Mouse (Mus musculus) stomach, embryonic 15.5 days (tissue): ENCODE measurements around the gene Emcn. TPM values are rescaled to one million over a fixed set of nuclear protein-coding genes. Genes with fewer than 3 reads are reported as not detected.
A peak's percentile ranks its signal among the peaks of the same experiment; 100 is the strongest.

Source experiments
- ATAC-seq: fragments of 200-750 bp; cut with Nextera tagmentation; 2 replicates; pipeline ENCODE4 v1.8.0; 2017; ENCODE audit warnings: low read depth, moderate number of reproducible peaks, moderate TSS enrichment; ENCODE audit not compliant: insufficient read depth, low FRiP score
- H3K27ac ChIP-seq: fragments of 300-500 bp; sonication (generic); 2 replicates; pipeline ENCODE4 v1.5.1; 2015; ENCODE audit warnings: mild to moderate bottlenecking, inconsistent platforms
- H3K27me3 ChIP-seq: fragments of 300-500 bp; sonication (generic); replicated peaks from 2 replicates; pipeline ENCODE4 v1.6.1; 2015; ENCODE audit warnings: inconsistent platforms
- H3K36me3 ChIP-seq: fragments of 300-500 bp; sonication (generic); 2 replicates; pipeline ENCODE4 v1.6.1; 2015; ENCODE audit warnings: inconsistent platforms
- H3K4me1 ChIP-seq: fragments of 300-500 bp; sonication (generic); 2 replicates; pipeline ENCODE4 v1.6.1; 2015; ENCODE audit warnings: inconsistent platforms
- H3K4me2 ChIP-seq: fragments of 300-500 bp; sonication (generic); 2 replicates; pipeline ENCODE4 v1.6.1; 2015; ENCODE audit warnings: mild to moderate bottlenecking, inconsistent platforms
- H3K4me3 ChIP-seq: fragments of 300-500 bp; sonication (generic); replicated peaks from 2 replicates; pipeline ENCODE4 v1.5.1; 2015; ENCODE audit warnings: inconsistent platforms
- H3K9ac ChIP-seq: fragments of 300-500 bp; sonication (generic); 2 replicates; pipeline ENCODE4 v1.6.1; 2015; ENCODE audit warnings: inconsistent platforms
- H3K9me3 ChIP-seq: fragments of 300-500 bp; sonication (generic); 2 replicates; pipeline ENCODE4 v1.6.1; 2016; ENCODE audit warnings: inconsistent platforms
- WGBS: fragments of 180-500 bp; shearing (Covaris S2); methylation state at CpG from one replicate; pipeline ENCODE4 v1.1.7; 2015; 5-methylcytosine and 5-hydroxymethylcytosine counted together
- polyA plus RNA-seq: library from polyadenylated mRNA; unstranded; fragments of >200 nt; fragmentation: Nextera tagmentation; extraction: Ambion mirVana; gene quantifications from 2 replicates; pipeline ENCODE4 v1.2.1, GENCODE M21; 2015

The Emcn gene
- 21.6 and 25.7 TPM in 2 replicates for polyA plus RNA-seq

DNA sequence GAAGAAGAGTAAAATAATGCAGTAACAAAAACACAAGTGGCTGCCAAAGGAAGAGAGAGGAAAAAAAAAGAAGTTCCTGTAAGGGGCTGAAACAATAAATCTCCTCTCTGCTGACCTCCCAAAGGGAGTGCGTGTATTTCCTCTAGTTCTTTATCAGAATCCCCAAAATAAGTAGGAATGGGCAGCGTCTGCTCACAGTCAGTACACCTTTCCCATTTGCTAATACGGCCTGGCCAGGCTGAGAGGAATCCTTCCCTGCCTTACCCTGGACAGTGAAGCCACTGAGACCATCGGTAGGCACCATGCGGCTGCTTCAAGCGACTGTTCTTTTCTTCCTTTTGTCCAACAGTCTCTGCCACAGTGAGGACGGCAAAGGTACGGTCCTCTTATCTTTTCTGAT, at the start of gene Emcn:
Gene Emcn (plus strand): TSS at position 130 of the 400 bp plus-strand sequence.
- WGBS, result 50% methylated on average over 8 of the region's 8 CpGs
- peak within 1 kb of the TSS; percentile 11; the same call in 1 of the 2 replicates for H3K27ac ChIP-seq
- no peak for ATAC-seq
- no peaks in the 10 kb centered on the region for H3K9me3 ChIP-seq
- H3K9ac ChIP-seq, result no peak within 1 kb of the TSS
- H3K4me1 ChIP-seq, result no peaks in the 10 kb centered on the region
- no peak within 1 kb of the TSS for H3K4me3 ChIP-seq
- no peaks in the 10 kb centered on the region for H3K36me3 ChIP-seq
- H3K4me2 ChIP-seq, result no peak within 1 kb of the TSS
- H3K27me3 ChIP-seq, result no peaks in the 10 kb centered on the region

DNA sequence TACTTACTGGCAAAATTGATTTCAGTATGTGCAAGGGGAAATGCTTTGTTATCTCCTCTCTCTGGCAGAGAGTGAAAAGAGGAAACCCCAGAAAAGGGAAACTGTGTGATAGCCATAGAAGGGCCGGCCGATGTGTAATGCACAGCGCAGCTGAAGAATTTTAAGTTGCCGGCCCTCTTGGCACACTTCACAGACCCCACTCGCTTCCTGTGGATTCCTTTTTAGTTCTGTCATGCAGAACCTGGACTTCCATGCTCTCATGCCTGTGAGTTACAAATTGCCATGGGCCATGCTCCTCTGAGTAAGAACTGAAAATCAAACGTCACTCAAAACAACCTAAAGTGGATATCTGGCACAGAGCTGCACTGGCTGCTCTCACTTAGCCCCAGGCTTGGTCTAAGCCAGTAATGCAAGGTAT, 47.7 kb upstream of the Emcn start:
- H3K36me3 ChIP-seq, result no peaks in the 10 kb centered on the region
- H3K9me3 ChIP-seq, result no peaks in the 10 kb centered on the region
- 46% methylated on average over 6 of the region's 6 CpGs for WGBS
- H3K4me3 ChIP-seq, result no peak overlapping the region
- H3K27ac ChIP-seq, result no peak overlapping the region
- ATAC-seq, result no peak
- no peaks in the 10 kb centered on the region for H3K27me3 ChIP-seq
- H3K4me2 ChIP-seq, result 0 out of 2 replicates have a peak overlapping the region, but pooled peaks have one; percentile 9
- no peak overlapping the region for H3K9ac ChIP-seq
- no peaks in the 10 kb centered on the region for H3K4me1 ChIP-seq

DNA sequence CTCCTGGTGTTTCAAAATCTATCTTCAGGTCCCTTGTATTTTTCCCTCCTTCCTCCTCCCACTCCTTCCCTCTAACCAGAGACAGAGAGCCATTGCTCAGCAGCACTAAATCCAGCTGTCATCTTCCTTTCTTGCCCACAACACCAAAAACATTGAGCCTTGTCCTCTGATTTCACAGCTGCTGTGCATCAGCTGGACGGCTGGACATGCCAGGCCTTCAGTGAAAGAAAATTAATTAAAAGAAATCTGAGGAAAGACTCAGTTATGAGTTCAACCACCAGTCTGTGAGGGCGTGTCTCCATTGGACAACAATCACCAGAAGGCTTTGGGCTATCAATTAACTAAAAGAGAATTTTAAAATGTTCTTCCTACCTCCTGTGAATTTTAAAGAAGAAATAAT, 42.6 kb upstream of the Emcn start:
- Histone ChIP-seq H3K4me2 (no peak overlapping the region), H3K36me3 (no peaks in the 10 kb centered on the region), H3K27ac (no peak overlapping the region), H3K4me3 (no peak overlapping the region), H3K9ac (no peak overlapping the region), H3K9me3 (no peaks in the 10 kb centered on the region), H3K4me1 (no peaks in the 10 kb centered on the region), H3K27me3 (no peaks in the 10 kb centered on the region)
- ATAC-seq, result no peak
- WGBS, result 40% methylated on average over 2 of the region's 2 CpGs

DNA sequence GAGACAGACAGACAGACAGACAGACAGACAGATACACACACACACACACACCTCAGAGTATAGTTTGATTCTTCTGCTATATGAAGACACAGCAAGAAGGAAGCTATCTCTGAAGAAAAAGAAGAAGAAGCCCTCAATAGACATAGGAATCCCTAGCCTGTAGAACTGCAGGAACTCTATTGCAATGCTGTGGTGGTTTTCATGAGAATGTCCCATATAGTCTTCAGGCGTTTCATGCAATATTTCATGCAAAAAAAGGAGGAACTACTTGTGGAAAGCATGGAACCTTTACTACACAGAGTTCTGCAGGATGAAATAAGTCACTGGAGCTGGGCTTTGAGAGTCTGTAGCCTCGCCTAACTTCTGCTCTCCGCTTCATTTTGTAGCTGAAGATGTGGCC, 40.7 kb upstream of the Emcn start:
- ATAC-seq, result no peak
- Histone ChIP-seq H3K9ac (no peak overlapping the region), H3K9me3 (no peaks in the 10 kb centered on the region), H3K4me3 (no peak overlapping the region), H3K4me2 (no peak overlapping the region), H3K27ac (no peak overlapping the region), H3K36me3 (no peaks in the 10 kb centered on the region), H3K27me3 (no peaks in the 10 kb centered on the region), H3K4me1 (no peaks in the 10 kb centered on the region)
- 74% methylated on average over 3 of the region's 3 CpGs for WGBS

DNA sequence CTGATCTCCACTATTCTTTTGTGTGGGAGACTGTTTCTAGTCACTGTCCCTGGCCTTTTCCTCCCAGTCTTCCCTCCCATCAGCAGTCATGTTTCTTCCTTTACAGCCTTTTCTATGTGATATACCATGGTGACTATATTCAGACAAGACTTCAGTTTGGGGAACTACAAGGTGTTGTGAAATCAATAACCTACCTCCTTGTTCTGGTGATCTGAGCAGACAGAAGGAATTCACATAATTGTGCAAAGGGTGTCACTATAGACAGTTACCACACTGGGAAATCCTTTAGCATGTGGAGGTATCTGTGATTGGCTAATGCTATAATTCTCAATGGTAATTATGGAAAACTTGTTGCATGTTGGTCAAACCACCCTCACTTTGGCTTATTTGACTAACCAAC, 39.7 kb upstream of the Emcn start:
- Histone ChIP-seq H3K27ac (no peak overlapping the region), H3K9me3 (no peaks in the 10 kb centered on the region), H3K4me3 (no peak overlapping the region), H3K27me3 (no peaks in the 10 kb centered on the region), H3K9ac (no peak overlapping the region), H3K36me3 (no peaks in the 10 kb centered on the region), H3K4me2 (no peak overlapping the region), H3K4me1 (no peaks in the 10 kb centered on the region)
- ATAC-seq, result no peak

DNA sequence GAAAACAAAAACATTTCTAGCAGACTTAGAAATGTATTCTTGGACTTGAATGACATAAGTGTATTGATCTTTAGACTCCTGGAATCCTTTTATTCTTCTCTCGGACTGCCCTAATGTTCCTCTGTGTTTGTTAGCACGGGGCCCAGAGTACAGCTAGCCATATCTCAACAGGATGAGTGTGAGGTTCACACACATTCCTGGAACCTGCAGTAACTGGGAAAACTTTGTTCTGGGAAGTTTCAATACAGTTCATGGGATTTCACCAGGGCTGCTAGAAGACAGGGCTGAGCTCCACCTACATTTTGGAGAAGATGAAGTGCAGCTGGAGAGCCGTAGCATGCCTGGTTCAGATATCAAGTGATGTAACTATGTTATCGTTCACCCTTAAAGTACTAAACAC, 38.1 kb upstream of the Emcn start:
- 33% methylated on average over 4 of the region's 4 CpGs for WGBS

DNA sequence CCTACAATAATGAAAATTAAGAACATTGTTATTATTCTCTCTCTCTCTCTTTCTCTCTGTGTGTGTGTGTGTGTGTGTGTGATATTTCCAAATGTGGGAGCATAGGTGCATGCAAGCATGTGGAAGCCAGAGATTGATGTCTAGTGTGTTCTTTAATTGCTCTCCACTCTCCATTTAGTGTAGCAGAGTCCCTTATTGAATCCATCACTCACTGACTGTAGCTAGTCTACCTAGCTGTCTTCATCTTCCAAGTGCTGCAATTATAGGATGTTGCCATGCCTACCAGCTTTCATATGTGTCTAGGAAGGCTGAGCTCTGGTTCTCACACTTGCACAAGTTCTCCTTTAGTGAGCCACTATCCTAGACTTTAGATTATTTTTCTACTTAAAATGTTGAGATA, 30.9 kb upstream of the Emcn start:
- no peaks in the 10 kb centered on the region for H3K4me1 ChIP-seq
- no peak overlapping the region for H3K4me2 ChIP-seq
- no peak overlapping the region for H3K9ac ChIP-seq
- H3K27me3 ChIP-seq, result no peaks in the 10 kb centered on the region
- H3K36me3 ChIP-seq, result no peaks in the 10 kb centered on the region
- no peak overlapping the region for H3K27ac ChIP-seq
- no peaks in the 10 kb centered on the region for H3K9me3 ChIP-seq
- no peak for ATAC-seq
- no peak overlapping the region for H3K4me3 ChIP-seq

More for the DNA sequence above, 38.1 kb upstream of the Emcn start:
- Histone ChIP-seq H3K36me3 (no peaks in the 10 kb centered on the region), H3K27me3 (no peaks in the 10 kb centered on the region), H3K4me2 (no peak overlapping the region), H3K9me3 (no peaks in the 10 kb centered on the region), H3K4me1 (no peaks in the 10 kb centered on the region), H3K4me3 (no peak overlapping the region), H3K27ac (no peak overlapping the region), H3K9ac (no peak overlapping the region)
- no peak for ATAC-seq

DNA sequence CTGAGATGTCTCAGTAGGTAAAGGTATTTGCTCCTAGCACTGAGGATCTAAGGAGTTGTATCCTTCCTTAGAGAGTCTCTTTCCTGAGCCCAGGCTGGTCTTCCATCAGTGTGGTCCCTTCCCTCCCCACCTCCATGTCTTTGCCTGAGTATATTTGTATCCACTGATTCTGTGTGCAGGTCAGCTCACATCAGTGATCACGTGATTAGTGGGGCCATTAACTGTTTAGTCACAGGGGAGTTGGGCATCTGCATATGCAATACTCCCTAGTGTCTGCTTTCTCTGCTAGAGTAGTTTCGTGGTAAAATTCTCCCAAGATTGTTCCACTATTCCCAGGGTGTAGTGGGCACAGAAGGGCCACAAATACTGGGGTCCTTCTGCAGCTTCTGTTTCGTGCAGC, 28.3 kb upstream of the Emcn start:
- Histone ChIP-seq H3K9me3 (no peaks in the 10 kb centered on the region), H3K27ac (no peak overlapping the region), H3K4me2 (no peak overlapping the region), H3K27me3 (no peaks in the 10 kb centered on the region), H3K4me1 (no peaks in the 10 kb centered on the region), H3K36me3 (no peaks in the 10 kb centered on the region), H3K9ac (no peak overlapping the region), H3K4me3 (no peak overlapping the region)
- no peak for ATAC-seq
- 70% methylated on average over 3 of the region's 3 CpGs for WGBS

DNA sequence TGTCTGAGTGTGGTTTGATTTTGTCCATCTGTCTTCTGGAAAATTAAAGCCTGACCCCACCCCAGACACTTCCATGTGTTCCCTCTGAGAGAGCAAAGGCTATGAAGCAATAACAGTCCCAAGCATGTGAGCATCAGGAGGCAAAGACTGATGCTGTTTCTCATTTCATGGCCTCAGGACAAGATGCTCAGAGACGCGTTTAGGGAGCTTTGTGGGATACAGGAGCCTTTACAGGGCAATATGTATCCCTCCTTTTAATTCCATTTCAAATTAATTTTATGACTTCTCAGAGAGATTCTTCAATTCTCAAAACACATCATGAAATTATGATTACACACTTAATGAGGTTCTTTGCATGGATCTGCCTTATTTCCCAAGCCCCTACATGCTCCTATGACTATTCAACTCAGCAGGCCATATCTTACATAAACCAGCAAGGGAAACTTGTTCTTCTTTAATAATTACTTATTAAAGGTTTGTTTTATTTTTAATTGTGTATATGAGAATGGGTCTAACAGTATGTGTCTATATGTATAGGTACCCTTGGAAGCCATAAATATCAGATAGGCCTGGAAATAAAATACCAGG, 27.0 kb upstream of the Emcn start:
- H3K36me3 ChIP-seq, result no peaks in the 10 kb centered on the region
- ATAC-seq, result no peak

DNA sequence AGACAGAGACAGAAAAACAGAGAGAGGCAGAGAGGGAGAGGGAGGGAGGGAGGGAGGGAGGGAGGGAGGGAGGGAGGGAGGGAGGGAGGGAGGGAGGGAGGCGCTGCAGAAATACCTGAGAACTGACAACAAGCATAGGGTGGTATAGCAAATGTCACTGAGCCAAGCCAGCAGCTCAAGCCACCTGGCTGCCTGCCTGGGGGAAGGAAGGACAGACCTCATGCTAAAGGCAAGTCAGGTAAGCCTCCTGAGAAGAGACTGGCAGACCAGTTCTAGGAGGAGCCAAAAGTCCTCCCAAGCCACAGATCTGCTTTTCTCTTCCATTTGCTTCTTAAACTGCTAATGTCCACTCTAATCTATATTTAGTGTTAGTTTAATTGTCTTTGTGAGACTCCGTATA, 22.5 kb upstream of the Emcn start:
- H3K4me3 ChIP-seq, result no peak overlapping the region
- H3K27me3 ChIP-seq, result no peaks in the 10 kb centered on the region
- no peak for ATAC-seq
- H3K4me1 ChIP-seq, result no peaks in the 10 kb centered on the region
- WGBS, result 89% methylated on average over 1 of the region's 2 CpGs
- H3K9me3 ChIP-seq, result no peaks in the 10 kb centered on the region
- H3K27ac ChIP-seq, result no peak overlapping the region
- H3K36me3 ChIP-seq, result no peaks in the 10 kb centered on the region
- H3K9ac ChIP-seq, result no peak overlapping the region
- no peak overlapping the region for H3K4me2 ChIP-seq

More for the DNA sequence above, 27.0 kb upstream of the Emcn start:
- 85% methylated on average over 2 of the region's 2 CpGs for WGBS
- Histone ChIP-seq H3K4me3 (no peak overlapping the region), H3K27me3 (no peaks in the 10 kb centered on the region), H3K9me3 (no peaks in the 10 kb centered on the region), H3K4me2 (no peak overlapping the region), H3K9ac (no peak overlapping the region), H3K27ac (no peak overlapping the region), H3K4me1 (no peaks in the 10 kb centered on the region)

DNA sequence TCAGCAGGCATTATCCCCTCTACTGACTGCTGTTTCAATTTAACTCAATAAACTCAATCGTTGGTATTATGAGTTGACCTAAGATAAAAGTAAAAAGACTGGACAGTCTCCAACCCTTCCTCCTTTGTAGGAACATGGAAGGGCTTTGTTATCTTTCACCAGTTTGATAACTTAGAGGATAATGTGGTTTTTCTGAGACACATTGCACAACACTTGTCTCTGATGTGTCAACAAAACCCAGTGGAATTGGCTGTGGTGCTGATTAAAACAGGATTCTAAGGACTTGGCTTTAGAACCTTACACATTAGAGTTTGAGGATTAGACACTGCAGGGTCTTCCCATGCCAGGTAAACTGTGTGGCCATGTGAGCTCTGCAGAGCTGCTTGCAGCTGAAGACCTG, 20.9 kb upstream of the Emcn start:
- no peak overlapping the region for H3K9ac ChIP-seq
- no peak overlapping the region for H3K4me2 ChIP-seq
- no peak overlapping the region for H3K27ac ChIP-seq
- ATAC-seq, result no peak
- no peaks in the 10 kb centered on the region for H3K4me1 ChIP-seq
- 55% methylated on average over 1 of the region's 1 CpGs for WGBS
- no peak overlapping the region for H3K4me3 ChIP-seq
- H3K36me3 ChIP-seq, result no peaks in the 10 kb centered on the region
- H3K9me3 ChIP-seq, result no peaks in the 10 kb centered on the region
- no peaks in the 10 kb centered on the region for H3K27me3 ChIP-seq

DNA sequence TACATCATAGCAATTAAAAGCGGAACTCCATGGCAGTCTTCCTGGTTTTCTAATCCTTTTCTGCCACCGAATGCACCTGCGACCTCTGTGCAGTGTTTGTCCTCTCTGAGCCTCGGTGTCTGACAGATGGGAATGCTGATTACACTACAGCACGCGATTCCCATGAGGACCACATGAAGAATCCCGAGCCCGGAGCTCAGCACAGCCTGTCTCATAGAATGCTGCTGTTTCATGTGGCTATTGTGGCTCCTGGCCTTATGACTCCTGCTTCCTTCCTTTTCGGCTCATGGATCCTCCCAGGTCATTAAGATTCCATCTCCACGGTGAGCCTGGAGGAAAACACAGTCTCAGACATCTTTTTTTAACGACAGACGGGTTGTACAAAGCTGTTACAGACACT, 18.6 kb upstream of the Emcn start:
- Histone ChIP-seq H3K4me3 (no peak overlapping the region), H3K4me1 (no peaks in the 10 kb centered on the region), H3K27me3 (no peaks in the 10 kb centered on the region), H3K36me3 (no peaks in the 10 kb centered on the region), H3K4me2 (no peak overlapping the region), H3K9me3 (no peaks in the 10 kb centered on the region), H3K9ac (no peak overlapping the region), H3K27ac (no peak overlapping the region)
- 60% methylated on average over 12 of the region's 12 CpGs for WGBS
- 0 out of 2 replicates have a peak, but pooled peaks have one; percentile 18 for ATAC-seq

DNA sequence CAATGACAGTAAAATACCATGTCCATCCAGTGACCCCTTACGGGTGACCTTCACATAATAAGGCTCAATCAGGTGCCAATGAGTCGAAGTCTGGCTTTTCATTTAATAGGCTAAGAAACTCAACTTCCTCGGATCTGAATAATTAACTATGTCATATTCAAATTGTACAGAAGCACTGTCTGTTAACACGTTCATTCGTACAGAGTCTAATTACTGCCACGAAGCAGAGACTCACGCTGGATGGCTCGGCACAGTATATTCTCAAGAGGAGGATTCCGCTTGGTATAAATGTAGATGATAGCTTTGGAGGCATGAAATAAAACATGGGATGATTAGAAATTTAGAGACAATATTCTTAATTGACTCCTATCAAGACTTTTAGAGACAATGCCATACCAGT, 11.0 kb upstream of the Emcn start:
- no peaks in the 10 kb centered on the region for H3K9me3 ChIP-seq
- H3K4me1 ChIP-seq, result no peaks in the 10 kb centered on the region
- no peak for ATAC-seq
- H3K4me3 ChIP-seq, result no peak overlapping the region
- H3K4me2 ChIP-seq, result no peak overlapping the region
- H3K9ac ChIP-seq, result no peak overlapping the region
- H3K36me3 ChIP-seq, result no peaks in the 10 kb centered on the region
- no peak overlapping the region for H3K27ac ChIP-seq
- no peaks in the 10 kb centered on the region for H3K27me3 ChIP-seq
- 85% methylated on average over 9 of the region's 9 CpGs for WGBS
